In genomic region chr4:59273342-59273741, GRCm38 (mm10) we compare ENCODE assay signal across 12 mouse cellular contexts.
DNase-seq lines count a peak whose midpoint lies in the region; ATAC-seq and TF ChIP-seq lines count a peak whose summit lies in the region.
"Had no signal": no experiment of that assay in that cellular context is flagged by ENCODE, and none has a peak within 500 bp of the region (broad histone marks: within the 10 kb centered on the region; RNA-seq: fewer than 3 reads in every experiment).

No protein-coding gene starts in this region.

- no peak overlapping the region for H3K27ac ChIP-seq in kidney, embryonic 14.5 days (ENCODE audit: low read depth, low read length)
- no peak overlapping the region for H3K27ac ChIP-seq in ES-E14 (ENCODE audit: insufficient read depth, low read depth, low read length, poor library complexity, severe bottlenecking)
- H3K27ac ChIP-seq in embryonic facial prominence, embryonic 12.5 days = 0 out of 2 replicates have a peak overlapping the region, but pooled peaks have one; percentile 54
- no peak overlapping the region for H3K27ac ChIP-seq in heart, embryonic 12.5 days (ENCODE audit: poor library complexity, severe bottlenecking)
- H3K27ac ChIP-seq: heart, embryonic 15.5 days; stomach, postnatal 0 days had no signal

- H3K27me3 ChIP-seq in kidney, embryonic 14.5 days (ENCODE audit: control insufficient read depth, insufficient read depth, low read length) = no peaks in the 10 kb centered on the region
- H3K27me3 ChIP-seq in embryonic facial prominence, embryonic 12.5 days = no peaks in the 10 kb centered on the region
- no peaks in the 10 kb centered on the region for H3K27me3 ChIP-seq in heart, embryonic 12.5 days (replicated peaks)
- H3K27me3 ChIP-seq: heart, embryonic 15.5 days; liver, embryonic 12.5 days had no signal

- DNase-seq in kidney, adult 11 months = peak; percentile 77
- peak; percentile 68 for DNase-seq in ES-E14 (ENCODE audit: low read depth, low spot score)
- peak; percentile 74 to 76 for DNase-seq in kidney, postnatal 25 days
- DNase-seq in lung, postnatal 36 days = no peak
- no peak for DNase-seq in heart, adult 8-10 months (ENCODE audit: low spot score)

- WGBS in kidney, embryonic 14.5 days = 27% methylated on average over 1 of the region's 1 CpGs
- WGBS in embryonic facial prominence, embryonic 12.5 days = 13% methylated on average over 1 of the region's 1 CpGs
- WGBS in heart, embryonic 12.5 days = 43% methylated on average over 1 of the region's 1 CpGs

- no peaks in the 10 kb centered on the region for H3K36me3 ChIP-seq in kidney, embryonic 14.5 days (ENCODE audit: control insufficient read depth, insufficient read depth, low read length)
- H3K36me3 ChIP-seq in ES-E14 (ENCODE audit: control insufficient read depth, insufficient read depth, low read length, poor library complexity, severe bottlenecking) = no peaks in the 10 kb centered on the region
- H3K36me3 ChIP-seq in embryonic facial prominence, embryonic 12.5 days = no peaks in the 10 kb centered on the region
- no peaks in the 10 kb centered on the region; the same call in 1 of the 2 replicates for H3K36me3 ChIP-seq in heart, embryonic 12.5 days
- H3K36me3 ChIP-seq: heart, embryonic 15.5 days had no signal

- no peak overlapping the region for H3K9ac ChIP-seq in kidney, embryonic 14.5 days (ENCODE audit: low read depth, low read length)
- H3K9ac ChIP-seq in ES-E14 (ENCODE audit: insufficient read depth, low read depth, low read length, poor library complexity, severe bottlenecking) = no peak overlapping the region
- H3K9ac ChIP-seq in embryonic facial prominence, embryonic 12.5 days = no peak overlapping the region
- H3K9ac ChIP-seq in heart, embryonic 12.5 days = no peak overlapping the region
- H3K9ac ChIP-seq: heart, embryonic 15.5 days; liver, embryonic 12.5 days had no signal

- H3K4me1 ChIP-seq in kidney, embryonic 14.5 days (ENCODE audit: control insufficient read depth, insufficient read depth, low read length) = no peaks in the 10 kb centered on the region
- no peaks in the 10 kb centered on the region for H3K4me1 ChIP-seq in ES-E14 (ENCODE audit: control insufficient read depth in 2 of 2, insufficient read depth in 2 of 2, low read length in 2 of 2, poor library complexity in 1 of 2)
- peaks cover 6% of the 10 kb centered on the region for H3K4me1 ChIP-seq in embryonic facial prominence, embryonic 12.5 days
- no peaks in the 10 kb centered on the region; the same call in 1 of the 2 replicates for H3K4me1 ChIP-seq in heart, embryonic 12.5 days (replicated peaks)

- no peak for ATAC-seq in kidney, embryonic 14.5 days (ENCODE audit: low FRiP score, low TSS enrichment)
- ATAC-seq in embryonic facial prominence, embryonic 12.5 days (ENCODE audit: insufficient number of reproducible peaks, insufficient read depth, low FRiP score, low TSS enrichment) = no peak
- ATAC-seq in heart, embryonic 12.5 days (ENCODE audit: insufficient number of reproducible peaks, low FRiP score) = no peak
- ATAC-seq: liver, embryonic 12.5 days had no signal

- no peak overlapping the region for H3K4me3 ChIP-seq in kidney, embryonic 14.5 days (ENCODE audit: low read length)
- no peak overlapping the region for H3K4me3 ChIP-seq in ES-E14 (ENCODE audit: insufficient read depth in 1 of 2, low read depth in 1 of 2, low read length in 2 of 2, poor library complexity in 1 of 2, severe bottlenecking in 1 of 2)
- no peak overlapping the region for H3K4me3 ChIP-seq in embryonic facial prominence, embryonic 12.5 days
- H3K4me3 ChIP-seq in heart, embryonic 12.5 days = no peak overlapping the region
- H3K4me3 ChIP-seq: erythroblast, embryonic 14.5 days; heart, embryonic 15.5 days; liver, embryonic 12.5 days had no signal

- no peak overlapping the region for H3K4me2 ChIP-seq in kidney, embryonic 14.5 days (replicated peaks; ENCODE audit: low read depth, low read length)
- H3K4me2 ChIP-seq in embryonic facial prominence, embryonic 12.5 days (replicated peaks) = no peak overlapping the region
- H3K4me2 ChIP-seq in heart, embryonic 12.5 days = no peak overlapping the region
- H3K4me2 ChIP-seq: heart, embryonic 15.5 days; liver, embryonic 12.5 days had no signal

- in situ Hi-C loops in ES-E14 (cut with MboI; ENCODE audit: low sequenced_read_pairs in 2 of 2, unreplicated experiment in 2 of 2) = no loop called here

- 0 out of 2 replicates have a peak, but pooled peaks cover 4% of the 10 kb centered on the region for H3K9me3 ChIP-seq in kidney, embryonic 14.5 days (ENCODE audit: control insufficient read depth, low read length)
- no peaks in the 10 kb centered on the region for H3K9me3 ChIP-seq in ES-E14 (ENCODE audit: control insufficient read depth, insufficient read depth, low read depth, low read length)
- H3K9me3 ChIP-seq in embryonic facial prominence, embryonic 12.5 days = peaks cover 11% of the 10 kb centered on the region
- H3K9me3 ChIP-seq in heart, embryonic 12.5 days (replicated peaks) = peaks cover 17% of the 10 kb centered on the region
- H3K9me3 ChIP-seq: heart, embryonic 15.5 days had no signal

TF ChIP-seq in ES-E14, 5 proteins besides CTCF, POLR2A, EP300 and RAD21:
- no peak for TF ChIP-seq HCFC1 (IDR thresholded peaks at IDR 0.05; ENCODE audit: borderline replicate concordance, insufficient read depth, low read length)
- no peak for TF ChIP-seq ZNF384 (IDR thresholded peaks at IDR 0.05; ENCODE audit: low read depth, low read length)
- TF ChIP-seq ZC3H11A (IDR thresholded peaks at IDR 0.05; ENCODE audit: borderline replicate concordance, low read depth, low read length) = no peak
- no peak for TF ChIP-seq MAFK (IDR thresholded peaks at IDR 0.05; ENCODE audit: insufficient read depth, low read depth, low read length)
- TF ChIP-seq CHD2 (IDR thresholded peaks at IDR 0.05; ENCODE audit: low read depth, low read length) = no peak

Comparison
In these comparisons a context has a peak if more than half of its experiments do, and no peak if none do; other contexts are left out.
1. DNase-seq: peak in kidney, adult 11 months (single experiment), ES-E14 (single experiment) and kidney, postnatal 25 days (2 of 2); none in lung, postnatal 36 days (single experiment) and heart, adult 8-10 months (single experiment).